Mouse (Mus musculus) heart, adult 2 months (tissue): ENCODE data around the gene Cdkn2d. TPM values are rescaled to one million over a fixed set of nuclear protein-coding genes. Genes with fewer than 3 reads are reported as not detected.

Experiments used
- DNase-seq, 2 experiments: peaks; one replicate each; pipeline ENCODE4 v3.0.0; 2021
- H3K27ac ChIP-seq: fragments of 200-600 bp; 2 replicates; pipeline ENCODE4 v1.8.1; 2022
- H3K27me3 ChIP-seq: fragments of 200-500 bp; 2 replicates; pipeline ENCODE4 v1.6.1; 2012; ENCODE audit warnings: mild to moderate bottlenecking, low read length, inconsistent platforms, mixed read lengths; ENCODE audit not compliant: control insufficient read depth, insufficient read depth
- H3K36me3 ChIP-seq: fragments of 200-500 bp; 2 replicates; pipeline ENCODE4 v1.6.1; 2012; ENCODE audit warnings: low read length, inconsistent platforms; ENCODE audit not compliant: control insufficient read depth, insufficient read depth
- H3K4me1 ChIP-seq: fragments of 200-500 bp; 2 replicates; pipeline ENCODE4 v1.6.1; 2011; ENCODE audit warnings: low read length; ENCODE audit not compliant: control insufficient read depth, insufficient read depth
- H3K4me3 ChIP-seq: fragments of 200-600 bp; 2 replicates; pipeline ENCODE4 v1.8.1; 2022
- H3K79me2 ChIP-seq: fragments of 200-500 bp; replicated peaks from 2 replicates; pipeline ENCODE4 v1.6.1; 2012; ENCODE audit warnings: mild to moderate bottlenecking, inconsistent platforms, low read length, moderate library complexity, mixed read lengths; ENCODE audit not compliant: control insufficient read depth, insufficient read depth
- H3K9ac ChIP-seq: fragments of 200-500 bp; 2 replicates; pipeline ENCODE4 v1.6.1; 2012; ENCODE audit warnings: low read depth, mild to moderate bottlenecking, control low read depth, inconsistent platforms, low read length, mixed read lengths
- CTCF ChIP-seq: fragments of 200-600 bp; IDR thresholded peaks from 2 replicates; pipeline ENCODE4 v1.8.1; 2022; ENCODE audit warnings: antibody characterized with exemption, mild to moderate bottlenecking, moderate library complexity
- EP300 ChIP-seq: fragments of 200-500 bp; IDR thresholded peaks from 2 replicates; pipeline ENCODE4 v1.6.1; 2011; ENCODE audit warnings: low read depth, low read length, control low read depth; ENCODE audit not compliant: insufficient read depth
- POLR2A ChIP-seq: fragments of 200-500 bp; IDR thresholded peaks from 2 replicates; pipeline ENCODE4 v1.6.1; 2011; ENCODE audit warnings: mild to moderate bottlenecking, low read depth, low read length, control low read depth; ENCODE audit not compliant: insufficient read depth
- WGBS: fragments of 180-500 bp; shearing (Covaris S2); methylation state at CpG from one replicate; pipeline ENCODE4 v1.1.7; 2018; 5-methylcytosine and 5-hydroxymethylcytosine counted together
- intact Hi-C: fragments of 180-260 bp; cut with DNase I; formaldehyde crosslinking; loops from one replicate; pipeline ENCODE4 v1.15.1; 2025
- polyA plus RNA-seq: library from polyadenylated mRNA; depleted of rRNA; stranded (reverse); fragments of >200 nt; gene quantifications from 2 replicates; pipeline ENCODE4 v1.2.3, GENCODE M21; 2012
- total RNA-seq, 2 experiments: library from RNA; stranded (reverse); gene quantifications; 2 replicates each; pipeline ENCODE4 v1.2.3; 2021

The Cdkn2d gene
- total and polyA plus RNA-seq, 3 experiments, result 11.3 to 25.0 (median 15.0) TPM

DNA sequence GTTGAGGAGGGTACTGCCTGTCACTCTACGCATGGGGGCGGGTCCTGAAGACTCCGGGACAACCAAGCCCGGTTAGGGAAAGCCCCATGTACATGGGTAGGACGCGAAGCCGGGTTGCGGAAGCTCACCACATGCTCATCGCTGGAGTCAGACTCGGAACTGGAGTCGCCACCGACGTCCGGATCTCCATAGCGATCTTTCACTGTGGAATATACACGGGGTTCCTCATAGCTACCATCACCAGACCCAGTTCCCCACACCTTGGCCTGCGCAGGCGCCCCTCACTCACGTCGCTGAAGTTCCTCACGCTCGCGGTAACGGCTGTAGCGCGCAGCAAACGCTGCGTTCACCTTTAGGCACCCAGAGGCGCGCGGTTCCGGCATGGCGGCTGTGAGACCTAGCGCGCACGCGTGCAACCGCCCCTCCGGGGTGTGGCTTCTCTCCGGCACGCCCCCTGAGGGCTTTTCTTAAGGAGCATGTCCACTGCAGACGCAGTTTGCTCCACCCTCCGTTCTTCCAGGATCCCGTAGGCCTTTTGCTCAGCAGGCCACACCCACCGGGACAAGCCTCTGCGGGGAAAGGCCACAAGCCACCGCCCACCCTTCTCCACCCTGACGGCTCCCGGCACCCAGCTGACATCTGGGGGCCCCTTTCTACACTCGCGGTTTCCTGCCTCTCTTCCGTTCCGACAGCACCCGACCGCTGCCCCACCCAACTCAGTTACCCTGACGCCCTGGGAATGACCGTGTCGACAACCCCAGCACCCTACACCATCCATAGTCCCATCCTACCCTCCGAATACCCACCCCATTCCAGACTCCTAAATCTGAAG lies 3.4 kb downstream of the Cdkn2d start, which contains the start of gene Kri1:
Gene Kri1 (minus strand): TSS at position 399 of the 832 bp plus-strand sequence.
- DNase-seq, result peak; percentile 99
- H3K27ac ChIP-seq, result peak within 1 kb of the TSS; percentile 89
- intact Hi-C loops, result loop anchor here (1.0 to 10.0 kb wide), 3 partner anchors 22 to 393 kb away; partner anchors contain the start of genes Atg4d, Eif3g and Keap1
- H3K79me2 ChIP-seq, result no peaks in the 10 kb centered on the region
- H3K27me3 ChIP-seq, result no peaks in the 10 kb centered on the region
- TF ChIP-seq CTCF, result 0 out of 2 replicates have a peak, but pooled peaks have one; percentile 16
- peak; percentile 84 for TF ChIP-seq POLR2A
- TF ChIP-seq EP300, result peak; percentile 69; the same call in 1 of the 2 replicates
- H3K4me1 ChIP-seq, result peaks cover 5% of the 10 kb centered on the region
- H3K9ac ChIP-seq, result peak within 1 kb of the TSS; percentile 73
- peak within 1 kb of the TSS; percentile 99 for H3K4me3 ChIP-seq
- under 1% methylated on average over 59 of the region's 59 CpGs for WGBS
- peaks cover 4% of the 10 kb centered on the region for H3K36me3 ChIP-seq

- Histone ChIP-seq H3K9ac (no peak overlapping the region), H3K27me3 (no peaks in the 10 kb centered on the region), H3K79me2 (no peaks in the 10 kb centered on the region), H3K27ac (no peak overlapping the region), H3K4me1 (peaks cover 5% of the 10 kb centered on the region), H3K36me3 (peaks cover 4% of the 10 kb centered on the region), H3K4me3 (no peak overlapping the region; the same call in 1 of the 2 replicates)
- WGBS, result 23% methylated on average over 3 of the region's 3 CpGs
- no peak for DNase-seq
- TF ChIP-seq EP300, result no peak
- no peak for TF ChIP-seq CTCF
- TF ChIP-seq POLR2A, result no peak
- intact Hi-C loops, result loop anchor here (1.0 to 10.0 kb wide), 2 partner anchors 21 to 392 kb away; partner anchors contain the start of genes Atg4d and Eif3g
Observed at GRCm38 (mm10) chr9:21286753-21287152, 4.5 kb downstream of the Cdkn2d start.

DNA sequence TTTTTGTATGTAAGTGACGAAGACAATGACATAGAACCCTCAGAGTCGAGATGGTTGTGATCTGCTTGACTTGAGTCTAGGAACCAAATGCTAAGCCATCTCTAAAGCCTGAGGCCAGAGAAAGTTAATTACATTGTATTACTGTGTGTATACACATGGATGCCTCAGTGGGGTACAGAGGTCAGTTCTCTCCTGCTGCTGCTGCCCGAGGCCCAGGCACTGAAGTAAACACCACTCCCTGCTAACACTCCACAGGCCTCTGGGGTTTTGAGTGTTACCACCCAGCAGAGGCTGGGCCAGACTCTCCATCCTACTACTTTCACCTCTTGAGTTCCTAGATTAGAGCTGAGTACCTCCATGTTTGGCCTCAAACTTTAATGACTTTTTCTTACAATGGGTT lies 7.2 kb downstream of the Cdkn2d start:
- H3K27ac ChIP-seq, result no peak overlapping the region
- intact Hi-C loops, result loop anchor here (10.0 kb wide), 1 partner anchor 389 kb away; the partner anchor contains the start of gene Eif3g
- H3K4me3 ChIP-seq, result no peak overlapping the region
- no peaks in the 10 kb centered on the region for H3K27me3 ChIP-seq
- DNase-seq, result no peak
- H3K36me3 ChIP-seq, result peaks cover 4% of the 10 kb centered on the region
- TF ChIP-seq EP300, result no peak
- TF ChIP-seq CTCF, result no peak
- no peak for TF ChIP-seq POLR2A
- WGBS, result 89% methylated on average over 3 of the region's 3 CpGs
- H3K9ac ChIP-seq, result no peak overlapping the region
- no peaks in the 10 kb centered on the region for H3K79me2 ChIP-seq
- peaks cover 5% of the 10 kb centered on the region for H3K4me1 ChIP-seq

DNA sequence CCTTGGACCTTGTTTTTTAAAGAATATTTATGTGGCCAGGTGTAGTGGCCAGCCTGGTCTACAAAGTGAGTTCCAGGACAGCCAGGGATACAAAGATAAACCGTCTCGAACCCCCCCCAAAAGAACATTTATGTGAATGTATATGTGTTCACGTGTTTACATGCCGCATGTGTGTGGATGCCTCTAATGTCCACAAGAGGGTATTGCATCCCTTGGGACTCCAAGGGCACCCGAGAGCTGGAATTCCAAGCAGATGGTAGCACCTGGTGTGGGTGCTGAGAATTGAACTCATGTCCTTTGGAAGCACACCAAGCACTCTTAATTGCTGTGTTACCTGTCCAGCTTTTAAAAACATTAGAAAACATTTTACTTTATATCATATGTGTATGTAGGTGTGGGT lies 7.6 kb downstream of the Cdkn2d start:
- peaks cover 5% of the 10 kb centered on the region for H3K4me1 ChIP-seq
- H3K9ac ChIP-seq, result no peak overlapping the region
- no peak overlapping the region for H3K27ac ChIP-seq
- no peaks in the 10 kb centered on the region for H3K27me3 ChIP-seq
- WGBS, result 89% methylated on average over 5 of the region's 5 CpGs
- peaks cover 2% of the 10 kb centered on the region for H3K36me3 ChIP-seq
- TF ChIP-seq POLR2A (no peak), CTCF (0 out of 2 replicates have a peak, but pooled peaks have one; percentile 13), EP300 (no peak)
- no peaks in the 10 kb centered on the region for H3K79me2 ChIP-seq
- no peak for DNase-seq
- no peak overlapping the region for H3K4me3 ChIP-seq
- intact Hi-C loops, result loop anchor here (10.0 kb wide), 1 partner anchor 389 kb away; the partner anchor contains the start of gene Eif3g

DNA sequence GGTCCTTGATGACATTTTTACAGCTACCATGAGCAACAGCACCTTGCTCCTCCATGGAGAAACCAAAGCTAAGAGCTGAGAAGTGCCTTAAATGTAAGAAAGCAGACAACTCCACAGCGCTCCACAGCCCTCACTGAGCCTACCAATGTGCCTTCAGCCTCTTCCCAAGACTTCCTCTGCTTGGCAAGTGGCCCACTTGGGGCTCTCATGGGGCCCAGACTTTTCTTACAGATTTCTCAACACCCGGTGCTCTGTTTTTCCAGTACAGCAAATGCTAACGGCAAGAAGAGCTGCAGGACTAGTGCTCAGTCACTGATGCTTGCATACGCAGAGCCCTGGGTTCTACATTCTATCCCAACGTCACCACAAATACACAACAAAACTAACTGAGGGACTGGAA lies 13.4 kb downstream of the Cdkn2d start:
- H3K27ac ChIP-seq, result no peak overlapping the region
- no peaks in the 10 kb centered on the region for H3K27me3 ChIP-seq
- intact Hi-C loops, result no loop called here
- no peak overlapping the region for H3K9ac ChIP-seq
- TF ChIP-seq POLR2A, result no peak
- no peak for TF ChIP-seq CTCF
- no peak for TF ChIP-seq EP300
- WGBS, result 81% methylated on average over 5 of the region's 5 CpGs
- H3K4me3 ChIP-seq, result no peak overlapping the region
- peak in 1 of 2 experiments; percentile 32 for DNase-seq
- peaks cover 2% of the 10 kb centered on the region; the same call in 1 of the 2 replicates for H3K4me1 ChIP-seq
- H3K79me2 ChIP-seq, result no peaks in the 10 kb centered on the region
- no peaks in the 10 kb centered on the region; the same call in 1 of the 2 replicates for H3K36me3 ChIP-seq

DNA sequence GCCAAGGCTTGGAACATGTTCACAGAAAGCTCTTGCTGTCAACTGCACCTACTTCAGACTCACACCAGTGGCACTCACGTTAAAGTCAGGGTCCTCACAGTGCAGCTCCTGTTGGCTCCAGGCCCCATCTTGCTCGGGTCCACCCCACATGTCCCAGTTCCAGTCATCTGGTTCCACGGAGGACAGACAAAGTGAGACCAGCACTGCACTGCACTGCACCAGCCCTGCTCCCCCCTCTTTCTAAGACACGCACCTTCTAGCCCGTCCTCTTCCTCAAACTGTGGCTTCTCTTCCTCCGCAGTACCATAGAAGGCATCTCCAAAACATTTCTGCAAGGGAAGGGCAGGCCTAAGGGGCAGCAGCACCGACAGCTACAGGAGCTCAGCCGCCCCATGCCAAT lies 14.9 kb downstream of the Cdkn2d start:
- Histone ChIP-seq H3K27ac (no peak overlapping the region), H3K4me1 (peaks cover 2% of the 10 kb centered on the region; the same call in 1 of the 2 replicates), H3K36me3 (no peaks in the 10 kb centered on the region; the same call in 1 of the 2 replicates), H3K4me3 (no peak overlapping the region), H3K27me3 (no peaks in the 10 kb centered on the region), H3K79me2 (no peaks in the 10 kb centered on the region), H3K9ac (no peak overlapping the region)
- no peak for DNase-seq
- 74% methylated on average over 8 of the region's 8 CpGs for WGBS
- intact Hi-C loops, result no loop called here
- TF ChIP-seq POLR2A, result 0 out of 2 replicates have a peak, but pooled peaks have one; percentile 9
- no peak for TF ChIP-seq CTCF
